Mouse (Mus musculus): ENCODE measurements around the gene Slc25a4. TPM values are rescaled to one million over a fixed set of nuclear protein-coding genes. Genes with fewer than 3 reads are reported as not detected.

Gene Slc25a4
- polyA plus RNA-seq, 1 experiment from 2014 or later, result 486 TPM

Other genes with a start within 250 kb of the Slc25a4 start
- gene 1700029J07Rik, start 236.0 kb downstream of the Slc25a4 start, polyA plus RNA-seq (2014; fragmentation: Nextera tagmentation; extraction: Ambion mirVana), result 3.9 and 4.2 TPM in 2 replicates
- 54.1 and 55.7 TPM in 2 replicates for gene Ufsp2, start 235.8 kb downstream of the Slc25a4 start, polyA plus RNA-seq (2014; fragmentation: Nextera tagmentation; extraction: Ambion mirVana)
- gene Lrp2bp, start 212.0 kb downstream of the Slc25a4 start, polyA plus RNA-seq (2014; fragmentation: Nextera tagmentation; extraction: Ambion mirVana), result 0.36 and 0.38 TPM in 2 replicates
- gene Ankrd37, start 205.6 kb downstream of the Slc25a4 start, polyA plus RNA-seq (2014; fragmentation: Nextera tagmentation; extraction: Ambion mirVana), result 19.2 and 20.6 TPM in 2 replicates
- 18.5 and 21.9 TPM in 2 replicates for gene Cfap97, start 59.5 kb downstream of the Slc25a4 start, polyA plus RNA-seq (2014; fragmentation: Nextera tagmentation; extraction: Ambion mirVana)
- 5.7 and 7.9 TPM in 2 replicates for gene Snx25, start 59.1 kb downstream of the Slc25a4 start, polyA plus RNA-seq (2014; fragmentation: Nextera tagmentation; extraction: Ambion mirVana)
- 0.60 and 1.1 TPM in 2 replicates for gene Helt, start 83.4 kb upstream of the Slc25a4 start, polyA plus RNA-seq (2014; fragmentation: Nextera tagmentation; extraction: Ambion mirVana)

All from hindbrain, embryonic 11.5 days (tissue).